Mouse (Mus musculus) erythroid progenitor cell, adult 5-6 weeks (primary cell): ENCODE measurements around the gene Hils1. TPM values are rescaled to one million over a fixed set of nuclear protein-coding genes. Genes with fewer than 3 reads are reported as not detected.

ENCODE experiments used
- ATAC-seq: replicated peaks from 2 replicates; pipeline ENCODE4 v1.8.0; 2016; ENCODE audit warnings: moderate number of reproducible peaks, mild to moderate bottlenecking, moderate TSS enrichment, inconsistent platforms; ENCODE audit not compliant: poor library complexity, low FRiP score, severe bottlenecking
- total RNA-seq, 2 experiments: library from RNA; stranded (forward) in 1 of 2; stranded (reverse) in 1 of 2; fragments of 150-400 nt in 1 of 2; fragments of 186-747, 209-891 nt in 1 of 2; gene quantifications; 2 replicates each; pipeline versions ENCODE4 v1.2.3 to v1.2.4; 2015 to 2017; ENCODE audit warnings: low replicate concordance in 2 of 2

The Hils1 gene
- total RNA-seq, 2 experiments from 2014 or later, result not detected

- ATAC-seq, result no peak
Measured at GRCm38 (mm10) chr11:94986435-94986834, 19.0 kb downstream of the Hils1 start.

- no peak for ATAC-seq
Measured at GRCm38 (mm10) chr11:94987341-94987740, 19.9 kb downstream of the Hils1 start.

- peak; percentile 40 for ATAC-seq
Measured at GRCm38 (mm10) chr11:94987851-94988250, 20.5 kb downstream of the Hils1 start.

GRCm38 (mm10) chr11:94988780-94989561 is 21.6 kb downstream of the Hils1 start:
- ATAC-seq, result no peak

- ATAC-seq, result peak; percentile 65
Measured at GRCm38 (mm10) chr11:94989562-94990017, 22.2 kb downstream of the Hils1 start.

- ATAC-seq, result peak; percentile 2; the same call in 1 of the 2 replicates
Measured at GRCm38 (mm10) chr11:94990102-94990748, 22.8 kb downstream of the Hils1 start.

GRCm38 (mm10) chr11:94990749-94991577 is 23.6 kb downstream of the Hils1 start, which contains the start of gene Ppp1r9b:
Gene Ppp1r9b, plus strand, starts transcription at chr11:94991035.
- ATAC-seq, result peak; percentile 71

- ATAC-seq, result no peak
Measured at GRCm38 (mm10) chr11:94991641-94992479, 24.5 kb downstream of the Hils1 start.

- no peak for ATAC-seq
Measured at GRCm38 (mm10) chr11:94992480-94992753, 25.0 kb downstream of the Hils1 start.

- peak; percentile 21; the same call in 1 of the 2 replicates for ATAC-seq
Measured at GRCm38 (mm10) chr11:94992754-94993606, 25.6 kb downstream of the Hils1 start.

- ATAC-seq, result no peak
Measured at GRCm38 (mm10) chr11:94994208-94994814, 26.9 kb downstream of the Hils1 start.

GRCm38 (mm10) chr11:94994947-94995772 is 27.8 kb downstream of the Hils1 start:
- ATAC-seq, result no peak

GRCm38 (mm10) chr11:94996101-94996500 is 28.7 kb downstream of the Hils1 start:
- no peak for ATAC-seq

GRCm38 (mm10) chr11:94996984-94997383 is 29.6 kb downstream of the Hils1 start:
- no peak for ATAC-seq

GRCm38 (mm10) chr11:94997596-94997995 is 30.2 kb downstream of the Hils1 start:
- ATAC-seq, result peak; percentile 70

- 0 out of 2 replicates have a peak, but pooled peaks have one; percentile 9 for ATAC-seq
Measured at GRCm38 (mm10) chr11:94998041-94998531, 30.7 kb downstream of the Hils1 start.

GRCm38 (mm10) chr11:95000128-95000527 is 32.7 kb downstream of the Hils1 start:
- no peak for ATAC-seq
